Mouse (Mus musculus) right cerebral cortex, postnatal 36 days (tissue): ENCODE measurements around the gene Sdad1.
"Not testable (repeated sequence)": the region's sequence is repeated elsewhere in the genome, so short reads cannot be mapped to it uniquely, and the experiment has no call there.

ENCODE experiments used
- DNase-seq, 2 experiments: peaks; one replicate each; pipeline ENCODE4 v3.0.0; 2022; ENCODE audit warnings: low spot score in 2 of 2, mixed read lengths in 1 of 2

Sdad1 gene

DNA sequence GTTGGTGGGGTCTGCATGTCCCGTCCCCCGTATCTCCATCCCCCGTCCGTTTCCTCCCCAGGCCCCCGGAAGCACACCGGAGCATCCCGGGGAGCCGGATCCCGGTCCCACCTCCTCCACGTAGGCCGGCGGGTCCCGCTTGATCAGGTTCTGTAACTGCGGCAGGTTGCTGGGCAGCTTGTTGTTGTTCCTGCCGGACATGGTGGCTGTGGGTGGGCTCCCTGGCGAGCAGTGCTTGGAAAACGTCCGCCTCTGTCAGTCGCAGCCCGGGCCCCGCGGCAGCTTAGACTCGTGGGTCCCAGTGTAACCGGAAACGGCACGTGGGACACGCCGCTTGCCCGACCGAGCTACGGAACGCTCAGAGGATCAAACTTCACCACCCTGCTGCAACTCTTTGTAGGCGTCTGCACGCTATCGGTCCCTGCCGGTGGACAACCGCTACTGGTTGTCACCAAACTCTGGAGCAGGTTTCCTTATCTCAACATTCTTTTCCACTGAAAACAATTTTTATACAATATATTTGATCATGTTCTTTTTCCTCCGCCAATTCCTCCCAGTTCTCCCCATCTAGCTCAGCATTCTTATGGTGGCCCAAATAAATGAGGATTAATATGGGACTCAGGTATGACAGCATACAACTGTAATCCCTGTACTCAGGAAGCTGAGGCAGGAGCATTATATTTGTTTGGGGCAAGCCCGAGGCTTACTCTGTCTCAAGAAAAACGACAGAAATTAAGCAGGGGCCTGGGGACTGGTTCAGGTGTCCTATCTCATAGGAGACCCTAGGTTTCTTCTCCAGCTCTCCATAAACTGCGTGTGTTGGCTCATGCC is at the start of gene Sdad1:
Gene Sdad1, minus strand, starts transcription at position 799 of the 831 bp plus-strand sequence.
- DNase-seq: peak; percentile 94 to 95

- DNase-seq: no peak
Measured at GRCm38 (mm10) chr5:92358767-92359455, 48.6 kb upstream of the Sdad1 start.

- DNase-seq: no peak
Measured at GRCm38 (mm10) chr5:92358033-92358432, 47.8 kb upstream of the Sdad1 start.

- DNase-seq: no peak
Measured at GRCm38 (mm10) chr5:92353517-92353916, 43.2 kb upstream of the Sdad1 start.

GRCm38 (mm10) chr5:92352716-92353115 is 42.4 kb upstream of the Sdad1 start:
- not testable (repeated sequence) for DNase-seq

- no peak for DNase-seq
Measured at GRCm38 (mm10) chr5:92349731-92350130, 39.5 kb upstream of the Sdad1 start.

DNA sequence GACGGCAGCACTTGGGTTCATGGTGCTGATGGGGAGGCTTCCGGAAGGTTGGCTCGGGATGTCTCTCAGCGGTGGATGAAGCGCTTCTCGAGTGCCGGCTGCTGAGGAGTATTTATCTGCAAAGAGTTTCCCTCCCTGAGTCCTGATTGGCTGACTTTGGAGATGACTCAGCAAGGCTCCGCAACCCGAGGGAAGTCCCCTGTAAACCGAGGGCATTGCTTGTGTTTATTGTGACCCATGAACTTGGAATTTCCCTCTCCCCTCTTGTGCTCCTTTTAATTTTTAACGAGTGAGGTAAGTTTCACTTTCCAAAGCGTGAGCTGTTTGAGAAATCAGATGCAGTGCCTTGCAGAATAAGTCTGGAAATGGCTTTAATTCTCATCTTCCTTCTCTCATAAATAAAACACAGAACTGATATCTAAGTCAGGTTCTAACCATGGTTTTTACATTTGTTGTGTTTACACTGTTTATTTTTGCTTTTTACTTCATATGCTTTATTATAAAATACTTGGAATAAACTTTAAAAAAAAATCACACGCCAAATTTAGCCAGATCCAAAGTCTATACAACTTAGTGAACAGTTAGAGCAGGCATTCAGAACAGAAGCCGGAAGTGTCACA is 38.6 kb upstream of the Sdad1 start, which contains the start of gene Cxcl10:
Gene Cxcl10, minus strand, starts transcription at position 96 of the 620 bp plus-strand sequence.
- DNase-seq: no peak

DNA sequence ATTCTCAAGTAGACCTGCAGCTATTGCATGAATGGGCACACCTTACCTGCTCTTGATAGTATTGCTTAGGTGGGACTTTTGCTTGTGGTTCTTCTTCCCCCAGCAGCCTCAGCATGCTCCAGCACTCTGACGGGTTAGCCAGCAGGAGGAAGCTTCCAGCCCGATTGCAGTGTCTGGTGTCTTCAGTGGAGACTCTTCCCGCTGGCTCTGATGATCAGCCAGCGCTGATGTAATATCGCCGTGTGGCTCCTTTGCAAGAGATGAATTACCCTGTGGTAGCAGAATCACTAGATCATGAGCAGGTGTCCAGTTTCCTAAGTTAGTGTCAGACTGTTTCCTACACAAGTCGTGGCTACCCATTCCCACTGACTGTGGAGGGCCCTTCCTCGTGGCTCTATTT is 34.7 kb upstream of the Sdad1 start:
- DNase-seq: no peak

DNA sequence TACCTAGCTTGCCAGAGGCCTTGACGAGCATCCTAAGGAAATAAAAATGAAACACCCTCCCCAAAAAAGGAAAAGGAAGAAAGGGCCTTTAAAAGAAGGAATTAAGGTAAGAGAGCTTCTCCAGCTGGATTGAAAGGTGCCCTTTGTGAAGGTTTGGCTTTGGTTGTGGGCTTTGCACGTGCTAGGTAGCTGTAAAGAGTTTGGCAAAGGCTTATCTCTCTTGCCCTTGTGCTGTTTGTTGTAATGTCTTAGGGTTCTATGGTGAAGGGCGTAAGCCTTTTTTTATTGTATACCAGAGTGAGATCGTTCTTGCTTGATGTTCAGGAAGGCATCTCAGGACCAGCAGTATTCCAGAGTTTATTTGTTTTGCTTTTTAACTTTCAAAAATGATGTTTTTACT is 30.3 kb upstream of the Sdad1 start:
- no peak for DNase-seq

GRCm38 (mm10) chr5:92336743-92337142 is 26.5 kb upstream of the Sdad1 start:
- no peak for DNase-seq

DNA sequence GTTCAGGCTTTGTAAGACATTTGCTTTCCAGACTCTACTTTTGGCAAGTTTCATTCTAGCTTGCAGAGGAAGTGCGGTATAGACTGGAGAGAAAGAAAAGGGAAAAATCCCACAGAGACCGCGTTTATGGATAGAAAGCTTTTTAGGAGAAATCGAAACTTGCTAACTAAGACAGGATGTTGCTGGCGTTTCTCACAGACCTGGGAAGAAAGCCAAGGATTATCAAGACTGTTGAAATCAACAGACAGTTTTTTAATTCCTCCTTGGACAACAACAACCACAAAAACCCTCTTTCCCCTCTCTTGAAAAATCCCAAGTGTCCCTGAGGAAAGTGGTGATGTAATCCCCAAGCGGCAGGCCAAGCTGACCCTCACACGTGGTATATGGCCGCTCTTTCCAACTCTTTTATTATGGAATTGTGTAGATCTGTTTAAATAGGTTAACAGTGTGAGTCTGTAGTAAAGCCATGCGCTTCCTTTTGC is 22.1 kb upstream of the Sdad1 start:
- no peak for DNase-seq

DNA sequence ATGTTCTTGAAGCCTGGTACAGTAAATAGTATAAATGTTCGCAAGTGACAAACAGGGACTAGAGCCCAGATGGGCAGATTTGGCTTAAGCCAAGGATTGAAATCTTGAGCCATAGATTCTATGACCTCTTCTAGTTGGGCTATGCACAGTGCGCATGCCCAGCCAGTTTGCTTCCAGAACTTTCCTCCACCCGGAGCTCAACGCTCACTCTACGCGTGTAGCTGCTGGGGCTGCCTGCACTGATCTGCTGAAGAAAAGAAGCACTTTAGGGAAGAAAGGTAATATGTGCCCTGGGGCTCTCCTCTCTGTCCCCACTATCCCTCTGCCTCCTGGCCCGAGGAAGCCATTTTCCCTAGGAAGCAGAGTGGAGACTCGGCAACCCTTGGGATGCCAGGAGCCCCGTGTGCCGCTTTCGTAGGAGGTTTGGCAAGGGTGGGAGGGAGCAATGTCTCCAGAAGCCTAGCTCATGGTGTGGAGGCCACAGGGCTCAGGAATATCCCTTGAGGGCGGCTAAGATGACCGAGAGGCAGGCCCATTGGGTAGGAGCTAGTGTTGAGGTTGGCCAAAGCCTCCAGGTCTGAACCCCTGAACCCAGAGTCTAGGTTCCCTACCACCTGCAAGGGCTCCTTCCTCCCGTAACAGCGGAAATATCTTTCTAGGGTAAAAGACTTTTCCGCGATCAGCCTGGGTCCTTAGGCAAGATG is 21.5 kb upstream of the Sdad1 start, which contains the start of gene Art3:
Gene Art3, plus strand, starts transcription at position 193 of the 704 bp plus-strand sequence.
- no peak for DNase-seq

- DNase-seq: no peak
Measured at GRCm38 (mm10) chr5:92331122-92331521, 20.8 kb upstream of the Sdad1 start.

GRCm38 (mm10) chr5:92327929-92328328 is 17.6 kb upstream of the Sdad1 start, which contains the start of gene Cxcl9:
TSS of gene Cxcl9 (minus strand) at chr5:92328079.
- DNase-seq: no peak

GRCm38 (mm10) chr5:92327367-92327766 is 17.1 kb upstream of the Sdad1 start:
- DNase-seq: no peak

- no peak for DNase-seq
Measured at GRCm38 (mm10) chr5:92323264-92323663, 13.0 kb upstream of the Sdad1 start.

DNA sequence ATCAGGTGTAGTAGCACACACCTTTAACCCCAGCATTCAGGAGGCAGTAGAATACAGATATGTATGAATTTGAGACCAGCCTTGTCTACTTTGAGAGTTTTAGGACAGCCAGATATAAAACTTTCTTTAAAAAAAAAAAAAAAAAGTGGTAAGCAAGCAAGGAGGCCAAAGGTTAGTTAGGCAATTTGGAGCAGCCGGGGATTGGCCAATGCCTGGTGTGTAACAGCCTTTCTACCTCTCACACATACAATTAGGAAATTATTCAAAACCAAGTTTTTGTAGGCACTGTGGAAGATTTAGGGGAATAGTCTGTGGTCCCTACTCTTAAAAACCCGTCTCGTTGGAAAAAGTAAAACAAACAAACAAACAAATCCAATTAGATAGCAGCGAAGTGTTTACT is 12.3 kb upstream of the Sdad1 start:
- DNase-seq: no peak

- DNase-seq: no peak
Measured at GRCm38 (mm10) chr5:92321631-92322400, 11.5 kb upstream of the Sdad1 start.

DNA sequence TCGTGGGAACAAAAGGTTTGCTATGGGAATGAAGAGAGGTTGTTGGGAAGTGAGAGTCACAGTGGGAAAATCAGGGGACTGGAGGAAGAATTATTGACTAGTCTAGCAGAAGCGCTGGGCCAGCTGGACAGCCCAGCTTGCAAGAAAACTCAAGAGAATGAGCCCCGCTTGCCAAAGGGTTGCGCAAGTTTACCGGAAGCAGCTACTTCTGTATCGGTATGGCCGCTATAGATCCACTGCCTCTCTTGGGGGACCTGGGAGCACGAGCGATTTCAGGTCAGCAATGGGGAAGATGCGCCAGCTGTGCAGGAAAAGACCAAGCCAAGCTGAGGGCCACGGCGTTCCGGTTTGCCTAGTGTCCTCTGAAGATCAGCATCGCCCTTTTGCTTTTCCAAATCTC is 8.3 kb upstream of the Sdad1 start:
- DNase-seq: no peak

- no peak for DNase-seq
Measured at GRCm38 (mm10) chr5:92318119-92318518, 7.8 kb upstream of the Sdad1 start.

DNA sequence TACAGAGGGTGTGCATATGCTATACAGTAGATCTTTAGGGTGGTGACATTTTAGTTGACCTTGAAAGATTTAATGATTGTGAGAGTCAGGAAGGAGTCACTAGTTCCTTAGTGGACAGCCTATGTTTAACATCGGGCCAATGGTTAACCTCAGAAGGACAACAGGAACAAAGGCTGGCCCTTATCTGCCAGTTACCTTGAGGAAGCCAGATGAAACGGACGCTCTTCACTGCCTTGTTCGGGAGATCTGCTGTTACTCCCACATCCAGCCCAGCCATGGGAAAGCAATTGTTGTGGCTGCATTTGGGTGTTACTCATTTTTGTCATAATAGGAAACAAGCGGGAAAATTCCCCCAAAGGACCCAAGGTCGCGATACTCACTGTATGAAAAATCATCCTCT is 3.5 kb upstream of the Sdad1 start:
- no peak for DNase-seq
